Mouse (Mus musculus) hindbrain, embryonic 14.5 days (tissue): ENCODE measurements around the gene Dnajc12. TPM values are rescaled to one million over a fixed set of nuclear protein-coding genes. Genes with fewer than 3 reads are reported as not detected.
"Not testable (repeated sequence)": the region's sequence is repeated elsewhere in the genome, so short reads cannot be mapped to it uniquely, and the experiment has no call there.

ENCODE experiments used
- ATAC-seq: fragments of 200-750 bp; cut with Nextera tagmentation; 2 replicates; pipeline ENCODE4 v1.8.0; 2017; ENCODE audit warnings: moderate number of reproducible peaks, mild to moderate bottlenecking, moderate TSS enrichment, moderate library complexity; ENCODE audit not compliant: low FRiP score
- DNase-seq: peaks from one replicate; pipeline ENCODE4 v3.0.0-alpha.2; 2015; ENCODE audit warnings: low spot score
- H3K27ac ChIP-seq: fragments of 300-500 bp; sonication (generic); 2 replicates; pipeline ENCODE4 v1.5.1; 2014; ENCODE audit warnings: mild to moderate bottlenecking, moderate library complexity
- H3K27me3 ChIP-seq: fragments of 300-500 bp; sonication (generic); 2 replicates; pipeline ENCODE4 v1.6.1; 2014; ENCODE audit warnings: mild to moderate bottlenecking, low read length, mixed read lengths; ENCODE audit not compliant: control insufficient read depth, insufficient read depth
- H3K36me3 ChIP-seq: fragments of 300-500 bp; sonication (generic); replicated peaks from 2 replicates; pipeline ENCODE4 v1.6.1; 2014; ENCODE audit not compliant: control insufficient read depth, insufficient read depth
- H3K4me1 ChIP-seq: fragments of 300-500 bp; sonication (generic); replicated peaks from 2 replicates; pipeline ENCODE4 v1.6.1; 2014; ENCODE audit warnings: antibody characterized with exemption, low read length, mixed read lengths; ENCODE audit not compliant: control insufficient read depth, insufficient read depth
- H3K4me2 ChIP-seq: fragments of 300-500 bp; sonication (generic); replicated peaks from 2 replicates; pipeline ENCODE4 v1.6.1; 2014; ENCODE audit warnings: mild to moderate bottlenecking, moderate library complexity
- H3K4me3 ChIP-seq: fragments of 300-500 bp; sonication (generic); replicated peaks from 2 replicates; pipeline ENCODE4 v1.5.1; 2014; ENCODE audit warnings: mild to moderate bottlenecking, low read length
- H3K9ac ChIP-seq: fragments of 300-500 bp; sonication (generic); 2 replicates; pipeline ENCODE4 v1.6.1; 2014
- H3K9me3 ChIP-seq: fragments of 300-500 bp; sonication (generic); 2 replicates; pipeline ENCODE4 v1.6.1; 2016; ENCODE audit warnings: low read length; ENCODE audit not compliant: control insufficient read depth
- WGBS: fragments of 180-500 bp; shearing (Covaris S2); extraction: QIAGEN DNeasy Blood & Tissue Kit; methylation state at CpG from one replicate; pipeline ENCODE4 v1.1.7; 2014; 5-methylcytosine and 5-hydroxymethylcytosine counted together
- polyA plus RNA-seq: library from polyadenylated mRNA; unstranded; fragments of >200 nt; fragmentation: Nextera tagmentation; extraction: Ambion mirVana; gene quantifications from 2 replicates; pipeline ENCODE4 v1.2.1, GENCODE M21; 2014

Dnajc12 gene
- polyA plus RNA-seq, 1 experiment from 2014 or later, result 23.4 TPM

DNA sequence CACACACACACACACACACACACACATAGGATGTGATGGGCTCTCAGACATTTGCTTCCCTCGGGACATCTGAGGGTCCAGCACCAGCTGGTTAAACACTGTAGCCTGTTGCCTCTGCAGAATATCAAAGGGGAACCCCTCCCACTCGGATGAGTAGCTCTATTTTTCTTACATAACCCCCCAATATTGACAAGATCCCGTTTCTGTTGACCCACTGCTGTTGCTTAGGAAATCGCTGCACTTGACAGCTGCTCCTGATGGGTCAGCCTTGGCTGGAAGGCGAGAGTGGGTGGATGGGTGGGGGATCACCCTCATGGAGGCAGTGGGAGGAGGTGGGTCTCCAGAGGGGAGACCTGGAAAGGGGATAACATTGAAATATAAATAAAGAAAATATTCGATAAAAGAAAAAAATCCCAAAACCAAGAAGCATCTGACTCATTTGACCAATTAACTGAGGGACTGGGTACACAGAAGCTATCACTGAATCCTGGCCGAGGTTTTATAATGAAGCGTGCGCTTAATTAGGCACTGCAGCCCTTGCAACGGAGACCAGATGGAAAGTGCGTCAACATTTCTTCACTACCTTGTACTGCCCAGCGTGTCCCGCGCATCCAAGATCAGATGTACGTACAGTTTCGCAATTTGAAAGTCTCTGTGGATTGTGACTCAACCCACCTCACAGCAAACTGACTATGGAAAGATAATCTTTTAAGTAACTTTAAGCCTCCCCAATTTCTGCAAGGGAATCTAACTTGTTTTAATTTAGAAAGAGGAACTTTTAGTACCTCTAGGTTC is 28.1 kb downstream of the Dnajc12 start:
- Histone ChIP-seq H3K9me3 (no peaks in the 10 kb centered on the region), H3K4me1 (no peaks in the 10 kb centered on the region), H3K4me2 (no peak overlapping the region), H3K4me3 (no peak overlapping the region), H3K27ac (no peak overlapping the region), H3K27me3 (no peaks in the 10 kb centered on the region), H3K36me3 (no peaks in the 10 kb centered on the region), H3K9ac (no peak overlapping the region)
- DNase-seq, result no peak
- ATAC-seq, result no peak; the same call in 1 of the 2 replicates
- 66% methylated on average over 16 of the region's 16 CpGs for WGBS

DNA sequence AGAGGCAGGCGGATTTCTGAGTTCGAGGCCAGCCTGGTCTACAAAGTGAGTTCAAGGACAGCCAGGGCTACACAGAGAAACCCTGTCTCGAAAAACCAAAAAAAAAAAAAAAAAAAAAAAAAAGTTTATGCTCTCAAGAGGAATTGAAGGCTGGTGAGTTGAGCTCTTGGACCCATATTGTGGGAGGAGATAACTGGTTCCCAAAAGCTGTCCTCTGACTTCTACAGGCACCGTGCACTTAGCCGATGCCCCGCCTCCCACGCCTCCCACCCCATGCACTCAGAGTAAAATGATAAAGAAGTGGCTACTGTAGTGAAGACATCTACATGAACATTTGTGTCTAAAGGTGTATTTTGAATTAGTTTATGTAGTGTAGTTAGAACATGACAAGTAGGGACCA is 29.4 kb downstream of the Dnajc12 start:
- WGBS, result 100% methylated on average over 6 of the region's 7 CpGs
- H3K4me3 ChIP-seq, ATAC-seq: not testable (repeated sequence)

GRCm38 (mm10) chr10:63412756-63413155 is 30.5 kb downstream of the Dnajc12 start:
- no peak overlapping the region for H3K4me2 ChIP-seq
- H3K9ac ChIP-seq, result no peak overlapping the region
- no peaks in the 10 kb centered on the region for H3K27me3 ChIP-seq
- no peaks in the 10 kb centered on the region for H3K9me3 ChIP-seq
- DNase-seq (no peak), ATAC-seq (no peak)
- no peaks in the 10 kb centered on the region for H3K36me3 ChIP-seq
- no peak overlapping the region for H3K27ac ChIP-seq
- WGBS, result 89% methylated on average over 17 of the region's 17 CpGs
- no peaks in the 10 kb centered on the region for H3K4me1 ChIP-seq
- no peak overlapping the region for H3K4me3 ChIP-seq

More for the DNA sequence above, 29.4 kb downstream of the Dnajc12 start:
- not testable (repeated sequence) for DNase-seq, H3K9ac ChIP-seq, H3K9me3 ChIP-seq, H3K27me3 ChIP-seq, H3K4me1 ChIP-seq, H3K4me2 ChIP-seq, H3K27ac ChIP-seq, H3K36me3 ChIP-seq

DNA sequence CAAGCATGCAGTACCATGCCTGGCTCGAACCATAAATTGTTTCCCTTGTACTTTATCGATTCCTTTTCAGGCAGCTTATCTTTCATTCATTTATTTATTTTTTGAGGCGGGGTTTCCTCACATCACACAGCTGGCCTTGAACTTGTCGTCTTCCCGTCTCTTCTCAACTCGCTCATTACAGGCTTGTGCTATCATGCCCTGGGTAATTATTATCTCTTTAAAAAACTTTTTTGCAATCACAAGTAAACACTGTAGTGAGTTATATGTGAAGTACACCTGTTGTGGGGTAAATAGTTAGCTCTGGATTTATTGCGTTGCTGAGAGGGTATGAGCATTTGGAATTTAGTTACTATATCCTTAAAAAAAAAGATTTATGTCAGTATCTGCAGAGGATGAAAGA is 33.0 kb downstream of the Dnajc12 start:
- Histone ChIP-seq H3K9me3 (no peaks in the 10 kb centered on the region), H3K4me3 (no peak overlapping the region), H3K4me1 (no peaks in the 10 kb centered on the region), H3K4me2 (no peak overlapping the region), H3K36me3 (no peaks in the 10 kb centered on the region), H3K27ac (no peak overlapping the region), H3K9ac (no peak overlapping the region), H3K27me3 (no peaks in the 10 kb centered on the region)
- DNase-seq (no peak), ATAC-seq (no peak)
- 89% methylated on average over 7 of the region's 7 CpGs for WGBS

DNA sequence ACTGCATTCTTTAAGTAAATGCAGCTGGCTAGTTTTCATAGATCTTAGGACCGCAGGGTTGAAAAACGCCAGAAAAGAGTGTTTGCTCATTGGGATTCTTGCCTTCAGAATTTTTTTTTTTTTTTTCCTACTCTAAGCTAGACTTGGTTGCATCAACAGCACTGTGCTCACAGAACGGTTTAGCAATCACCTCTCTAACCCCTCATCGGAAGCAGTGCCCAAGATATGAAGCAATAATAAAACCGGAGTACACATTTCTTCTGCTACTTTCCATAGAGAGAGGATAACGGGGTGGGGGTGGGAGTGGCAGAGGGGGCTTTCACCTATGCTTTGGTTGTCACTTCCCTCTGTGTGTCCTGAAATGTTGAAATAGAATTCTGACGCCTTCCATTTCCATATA is 33.6 kb downstream of the Dnajc12 start:
- WGBS, result 72% methylated on average over 7 of the region's 7 CpGs

GRCm38 (mm10) chr10:63417061-63417460 is 34.8 kb downstream of the Dnajc12 start:
- Histone ChIP-seq H3K9me3 (no peaks in the 10 kb centered on the region), H3K9ac (no peak overlapping the region), H3K4me3 (no peak overlapping the region), H3K27ac (no peak overlapping the region), H3K4me1 (no peaks in the 10 kb centered on the region), H3K27me3 (no peaks in the 10 kb centered on the region), H3K36me3 (no peaks in the 10 kb centered on the region), H3K4me2 (no peak overlapping the region)
- DNase-seq (no peak), ATAC-seq (no peak)
- WGBS, result 57% methylated on average over 5 of the region's 5 CpGs

More for the DNA sequence above, 33.6 kb downstream of the Dnajc12 start:
- Histone ChIP-seq H3K4me3 (no peak overlapping the region; the same call in 1 of the 2 replicates), H3K36me3 (no peaks in the 10 kb centered on the region), H3K4me2 (peak overlapping the region; percentile 15; the same call in 1 of the 2 replicates), H3K9ac (no peak overlapping the region), H3K9me3 (no peaks in the 10 kb centered on the region), H3K27me3 (no peaks in the 10 kb centered on the region), H3K4me1 (no peaks in the 10 kb centered on the region), H3K27ac (no peak overlapping the region)
- ATAC-seq (no peak), DNase-seq (no peak)

- Histone ChIP-seq H3K36me3 (no peaks in the 10 kb centered on the region), H3K4me2 (no peak within 1 kb of the TSS), H3K27me3 (no peaks in the 10 kb centered on the region), H3K4me3 (no peak within 1 kb of the TSS), H3K4me1 (no peaks in the 10 kb centered on the region), H3K27ac (no peak within 1 kb of the TSS), H3K9ac (no peak within 1 kb of the TSS), H3K9me3 (no peaks in the 10 kb centered on the region)
- ATAC-seq (no peak), DNase-seq (no peak)
- 90% methylated on average over 18 of the region's 18 CpGs for WGBS
Measured at GRCm38 (mm10) chr10:63421739-63422735, 39.8 kb downstream of the Dnajc12 start, which contains the start of gene Gm7075. Gene Gm7075, minus strand, starts transcription at chr10:63421789.

GRCm38 (mm10) chr10:63422736-63422992 is 40.4 kb downstream of the Dnajc12 start:
- Histone ChIP-seq H3K36me3 (no peaks in the 10 kb centered on the region), H3K4me2 (no peak overlapping the region), H3K4me1 (no peaks in the 10 kb centered on the region), H3K27me3 (no peaks in the 10 kb centered on the region), H3K4me3 (no peak overlapping the region), H3K9me3 (no peaks in the 10 kb centered on the region), H3K9ac (no peak overlapping the region), H3K27ac (no peak overlapping the region)
- DNase-seq (peak; percentile 32), ATAC-seq (no peak)
- 77% methylated on average over 5 of the region's 5 CpGs for WGBS
